In genomic region chr11:82619418-82619817, GRCm38 (mm10) we compare ENCODE assay signal across 12 mouse cellular contexts.
DNase-seq lines count a peak whose midpoint lies in the region; ATAC-seq and TF ChIP-seq lines count a peak whose summit lies in the region.
"Had no signal": no experiment of that assay in that cellular context is flagged by ENCODE, and none has a peak within 500 bp of the region (broad histone marks: within the 10 kb centered on the region; RNA-seq: fewer than 3 reads in every experiment).

No protein-coding gene starts in this region.

- no peaks in the 10 kb centered on the region for H3K27me3 ChIP-seq in kidney, adult 2 months (replicated peaks; ENCODE audit: control insufficient read depth, insufficient read depth, low read length)
- no peaks in the 10 kb centered on the region for H3K27me3 ChIP-seq in kidney, embryonic 14.5 days (ENCODE audit: control insufficient read depth, insufficient read depth, low read length)
- no peaks in the 10 kb centered on the region for H3K27me3 ChIP-seq in midbrain, postnatal 0 days (ENCODE audit: insufficient read depth, low read length)
- H3K27me3 ChIP-seq in midbrain, embryonic 13.5 days = 0 out of 2 replicates have a peak, but pooled peaks cover 5% of the 10 kb centered on the region

- H3K9ac ChIP-seq in kidney, embryonic 14.5 days (ENCODE audit: low read depth, low read length) = no peak overlapping the region
- H3K9ac ChIP-seq in midbrain, postnatal 0 days (replicated peaks; ENCODE audit: low read length, poor library complexity, severe bottlenecking) = no peak overlapping the region
- H3K9ac ChIP-seq in midbrain, embryonic 13.5 days (replicated peaks) = no peak overlapping the region
- H3K9ac ChIP-seq: embryonic facial prominence, embryonic 12.5 days; liver, embryonic 13.5 days had no signal

- no peak overlapping the region for H3K27ac ChIP-seq in kidney, adult 2 months (ENCODE audit: insufficient read depth, low read depth, low read length)
- H3K27ac ChIP-seq in kidney, embryonic 14.5 days (ENCODE audit: low read depth, low read length) = no peak overlapping the region
- H3K27ac ChIP-seq in midbrain, postnatal 0 days (ENCODE audit: low read depth, low read length) = no peak overlapping the region
- H3K27ac ChIP-seq in midbrain, embryonic 13.5 days = no peak overlapping the region
- H3K27ac ChIP-seq: embryonic facial prominence, embryonic 12.5 days; liver, embryonic 13.5 days had no signal

- H3K4me2 ChIP-seq in kidney, embryonic 14.5 days (replicated peaks; ENCODE audit: low read depth, low read length) = no peak overlapping the region
- no peak overlapping the region for H3K4me2 ChIP-seq in midbrain, postnatal 0 days (ENCODE audit: low read depth, low read length, poor library complexity, severe bottlenecking)
- H3K4me2 ChIP-seq in midbrain, embryonic 13.5 days (replicated peaks) = no peak overlapping the region
- H3K4me2 ChIP-seq: liver, embryonic 13.5 days had no signal

- no peaks in the 10 kb centered on the region for H3K9me3 ChIP-seq in kidney, embryonic 14.5 days (ENCODE audit: control insufficient read depth, low read length)
- H3K9me3 ChIP-seq in midbrain, postnatal 0 days (ENCODE audit: low read length) = no peaks in the 10 kb centered on the region
- H3K9me3 ChIP-seq in midbrain, embryonic 13.5 days = no peaks in the 10 kb centered on the region
- H3K9me3 ChIP-seq: embryonic facial prominence, embryonic 12.5 days; liver, embryonic 13.5 days had no signal

- no peak overlapping the region for H3K4me3 ChIP-seq in kidney, adult 2 months (ENCODE audit: insufficient read depth, low read depth, low read length)
- no peak overlapping the region for H3K4me3 ChIP-seq in kidney, embryonic 14.5 days (ENCODE audit: low read length)
- H3K4me3 ChIP-seq in midbrain, postnatal 0 days (ENCODE audit: low read depth, low read length) = no peak overlapping the region
- no peak overlapping the region for H3K4me3 ChIP-seq in midbrain, embryonic 13.5 days (replicated peaks)
- H3K4me3 ChIP-seq: embryonic facial prominence, embryonic 12.5 days; liver, embryonic 13.5 days had no signal

- TF ChIP-seq CTCF in kidney, adult 2 months (conservative IDR thresholded peaks at IDR 0.05; ENCODE audit: insufficient read depth, insufficient read length, low read depth, low read length) = peak; percentile 34
- TF ChIP-seq CTCF in midbrain, postnatal 0 days (IDR thresholded peaks at IDR 0.05) = peak; percentile 51

- TF ChIP-seq POLR2A in kidney, adult 2 months (IDR thresholded peaks at IDR 0.05; ENCODE audit: low read depth, low read length) = no peak

- H3K4me1 ChIP-seq in kidney, adult 2 months (ENCODE audit: control insufficient read depth, insufficient read depth, low read length) = no peaks in the 10 kb centered on the region
- H3K4me1 ChIP-seq in kidney, embryonic 14.5 days (ENCODE audit: control insufficient read depth, insufficient read depth, low read length) = no peaks in the 10 kb centered on the region
- peaks cover 7% of the 10 kb centered on the region; the same call in 1 of the 2 replicates for H3K4me1 ChIP-seq in midbrain, postnatal 0 days (ENCODE audit: insufficient read depth, low read length)
- peaks cover 15% of the 10 kb centered on the region for H3K4me1 ChIP-seq in midbrain, embryonic 13.5 days (replicated peaks)
- H3K4me1 ChIP-seq: embryonic facial prominence, embryonic 12.5 days; liver, embryonic 13.5 days had no signal

- 70% methylated on average over 2 of the region's 2 CpGs for WGBS in kidney, adult 2 months
- 77% methylated on average over 2 of the region's 2 CpGs for WGBS in kidney, embryonic 14.5 days
- WGBS in midbrain, postnatal 0 days = 79% methylated on average over 2 of the region's 2 CpGs
- 58% methylated on average over 2 of the region's 2 CpGs for WGBS in midbrain, embryonic 13.5 days

- no peak for DNase-seq in kidney, adult 2 months
- DNase-seq in midbrain, postnatal 0 days (ENCODE audit: low spot score) = no peak
- DNase-seq in ES-CJ7 (ENCODE audit: low read depth, low spot score) = peak; percentile 35
- no peak for DNase-seq in layer of hippocampus, adult 9-11 months
- DNase-seq in adrenal gland, adult 18-20 months (ENCODE audit: low spot score in 2 of 2) = no peak
- DNase-seq: cerebellum, adult 9-11 months; kidney, adult 8-10 months; liver, embryonic 13.5 days had no signal

- ATAC-seq in kidney, embryonic 14.5 days (ENCODE audit: low FRiP score, low TSS enrichment) = no peak
- ATAC-seq in midbrain, postnatal 0 days (ENCODE audit: low FRiP score) = no peak
- no peak for ATAC-seq in midbrain, embryonic 13.5 days
- 0 out of 2 replicates have a peak, but pooled peaks have one; percentile 54 for ATAC-seq in erythroid progenitor cell, adult 5-6 weeks (replicated peaks; ENCODE audit: low FRiP score, poor library complexity, severe bottlenecking)

- no peaks in the 10 kb centered on the region for H3K36me3 ChIP-seq in kidney, adult 2 months (ENCODE audit: control insufficient read depth, insufficient read depth, low read length)
- H3K36me3 ChIP-seq in kidney, embryonic 14.5 days (ENCODE audit: control insufficient read depth, insufficient read depth, low read length) = no peaks in the 10 kb centered on the region
- no peaks in the 10 kb centered on the region for H3K36me3 ChIP-seq in midbrain, postnatal 0 days (ENCODE audit: insufficient read depth, low read length)
- no peaks in the 10 kb centered on the region for H3K36me3 ChIP-seq in midbrain, embryonic 13.5 days
- H3K36me3 ChIP-seq: embryonic facial prominence, embryonic 12.5 days; liver, embryonic 13.5 days had no signal
